ENCODE assay signal across 9 mouse cellular contexts in the genomic region with DNA sequence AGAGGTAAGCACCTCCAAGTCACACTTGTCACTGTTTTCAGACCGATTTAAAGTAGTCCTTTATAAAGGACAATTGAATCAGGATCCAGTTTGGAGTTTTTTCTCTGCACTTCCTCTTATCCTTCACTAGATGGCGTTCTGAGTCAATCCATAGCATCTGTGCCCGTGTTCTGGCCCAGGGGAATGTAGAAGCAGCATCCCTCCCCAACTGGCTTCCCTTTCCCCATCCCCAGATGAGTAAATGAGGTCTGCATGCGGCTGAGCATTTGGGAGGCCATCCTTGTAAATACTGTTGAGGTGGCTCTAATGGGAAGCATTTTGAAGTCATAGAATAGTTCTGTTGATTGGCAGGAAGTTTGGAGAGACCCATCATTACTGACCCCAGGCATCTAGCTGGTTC.
A peak's percentile ranks its signal among the peaks of the same experiment; 100 is the strongest.
DNase-seq lines count a peak whose midpoint lies in the region; ATAC-seq lines count a peak whose summit lies in the region.
"Had no signal": no experiment of that assay in that cellular context is flagged by ENCODE, and none has a peak within 500 bp of the region (broad histone marks: within the 10 kb centered on the region; RNA-seq: fewer than 3 reads in every experiment).

No protein-coding gene starts in this region.

- H3K9me3 ChIP-seq in kidney, embryonic 16.5 days (ENCODE audit: low read length), result 0 out of 2 replicates have a peak, but pooled peaks cover 4% of the 10 kb centered on the region

- peak; percentile 62 for DNase-seq in CD4-positive, CD25-positive, alpha-beta regulatory T cell, adult 2 months (ENCODE audit: low read depth, low spot score)
- peak; percentile 40 for DNase-seq in kidney, adult 9 months
- DNase-seq in ES-CJ7 (ENCODE audit: low read depth, low spot score), result peak; percentile 25
- peak; percentile 14 for DNase-seq in kidney, postnatal 14 days
- no peak for DNase-seq in left cerebral cortex, adult 11 months (ENCODE audit: low spot score)

- no peak overlapping the region for H3K27ac ChIP-seq in kidney, embryonic 16.5 days (ENCODE audit: low read length)
- H3K27ac ChIP-seq: heart, embryonic 13.5 days had no signal

- WGBS in kidney, embryonic 16.5 days, result 16% methylated on average over 4 of the region's 4 CpGs

- no peaks in the 10 kb centered on the region for H3K36me3 ChIP-seq in kidney, embryonic 16.5 days (ENCODE audit: insufficient read depth, low read length)
- H3K36me3 ChIP-seq: heart, embryonic 13.5 days had no signal

- H3K4me3 ChIP-seq in kidney, embryonic 16.5 days (ENCODE audit: low read length), result no peak overlapping the region
- H3K4me3 ChIP-seq: heart, embryonic 13.5 days had no signal

- no peak overlapping the region for H3K4me2 ChIP-seq in kidney, embryonic 16.5 days (replicated peaks; ENCODE audit: low read depth, low read length)
- H3K4me2 ChIP-seq: heart, embryonic 13.5 days had no signal

- no peaks in the 10 kb centered on the region for H3K27me3 ChIP-seq in kidney, embryonic 16.5 days (ENCODE audit: insufficient read depth, low read length)
- H3K27me3 ChIP-seq: heart, embryonic 13.5 days had no signal

- no peak for ATAC-seq in CD4-positive, CD25-positive, alpha-beta regulatory T cell, adult 4 months
- ATAC-seq in kidney, embryonic 16.5 days (ENCODE audit: low FRiP score, low TSS enrichment), result no peak
- ATAC-seq in erythroid progenitor cell, adult 5-6 weeks (replicated peaks; ENCODE audit: low FRiP score, poor library complexity, severe bottlenecking), result no peak

- no peak overlapping the region for H3K9ac ChIP-seq in kidney, embryonic 16.5 days (replicated peaks; ENCODE audit: low read length)
- H3K9ac ChIP-seq: heart, embryonic 13.5 days had no signal

- H3K4me1 ChIP-seq in kidney, embryonic 16.5 days (ENCODE audit: insufficient read depth, low read length), result no peaks in the 10 kb centered on the region
